Mouse (Mus musculus): ENCODE measurements around the gene Ift27. TPM values are rescaled to one million over a fixed set of nuclear protein-coding genes. Genes with fewer than 3 reads are reported as not detected.

Ift27 gene
- polyA plus RNA-seq (2012; rRNA removed): 30.2 and 35.4 TPM in 2 replicates

GRCm38 (mm10) chr15:78173972-78174886, at the start of gene Ift27:
TSS of gene Ift27 (minus strand) at chr15:78174107.
- peak; percentile 99 for DNase-seq (ENCODE audit: extremely low spot score in 1 of 2, low spot score in 1 of 2)

GRCm38 (mm10) chr15:78215269-78215668, 41.4 kb upstream of the Ift27 start:
- DNase-seq (ENCODE audit: extremely low spot score in 1 of 2, low spot score in 1 of 2): no peak

GRCm38 (mm10) chr15:78211367-78211766, 37.5 kb upstream of the Ift27 start:
- DNase-seq (ENCODE audit: extremely low spot score in 1 of 2, low spot score in 1 of 2): no peak

GRCm38 (mm10) chr15:78210203-78210602, 36.3 kb upstream of the Ift27 start:
- no peak for DNase-seq (ENCODE audit: extremely low spot score in 1 of 2, low spot score in 1 of 2)

GRCm38 (mm10) chr15:78206312-78206711, 32.4 kb upstream of the Ift27 start, which contains the start of gene Pvalb:
TSS of gene Pvalb (minus strand) at chr15:78206400.
- no peak for DNase-seq (ENCODE audit: extremely low spot score in 1 of 2, low spot score in 1 of 2)

- DNase-seq (ENCODE audit: extremely low spot score in 1 of 2, low spot score in 1 of 2): peak in 1 of 2 experiments; percentile 35
Observed at GRCm38 (mm10) chr15:78205192-78205591, 31.3 kb upstream of the Ift27 start.

GRCm38 (mm10) chr15:78204053-78204847, 30.3 kb upstream of the Ift27 start:
- DNase-seq (ENCODE audit: extremely low spot score in 1 of 2, low spot score in 1 of 2): peak in 1 of 2 experiments; percentile 59

- no peak for DNase-seq (ENCODE audit: extremely low spot score in 1 of 2, low spot score in 1 of 2)
Observed at GRCm38 (mm10) chr15:78195096-78195880, 21.4 kb upstream of the Ift27 start.

- no peak for DNase-seq (ENCODE audit: extremely low spot score in 1 of 2, low spot score in 1 of 2)
Observed at GRCm38 (mm10) chr15:78194320-78194719, 20.4 kb upstream of the Ift27 start.

GRCm38 (mm10) chr15:78189636-78190035, 15.7 kb upstream of the Ift27 start:
- DNase-seq (ENCODE audit: extremely low spot score in 1 of 2, low spot score in 1 of 2): no peak

- no peak for DNase-seq (ENCODE audit: extremely low spot score in 1 of 2, low spot score in 1 of 2)
Observed at GRCm38 (mm10) chr15:78188546-78188945, 14.6 kb upstream of the Ift27 start.

- DNase-seq (ENCODE audit: extremely low spot score in 1 of 2, low spot score in 1 of 2): no peak
Observed at GRCm38 (mm10) chr15:78186906-78187305, 13.0 kb upstream of the Ift27 start.

- DNase-seq (ENCODE audit: extremely low spot score in 1 of 2, low spot score in 1 of 2): no peak
Observed at GRCm38 (mm10) chr15:78185609-78186008, 11.7 kb upstream of the Ift27 start.

- peak in 1 of 2 experiments; percentile 51 for DNase-seq (ENCODE audit: extremely low spot score in 1 of 2, low spot score in 1 of 2)
Observed at GRCm38 (mm10) chr15:78184855-78185254, 10.9 kb upstream of the Ift27 start.

- peak in 1 of 2 experiments; percentile 56 for DNase-seq (ENCODE audit: extremely low spot score in 1 of 2, low spot score in 1 of 2)
Observed at GRCm38 (mm10) chr15:78181701-78182405, 7.9 kb upstream of the Ift27 start.

GRCm38 (mm10) chr15:78179775-78180174, 5.9 kb upstream of the Ift27 start:
- no peak for DNase-seq (ENCODE audit: extremely low spot score in 1 of 2, low spot score in 1 of 2)

GRCm38 (mm10) chr15:78178397-78178796, 4.5 kb upstream of the Ift27 start:
- peak in 1 of 2 experiments; percentile 91 for DNase-seq (ENCODE audit: extremely low spot score in 1 of 2, low spot score in 1 of 2)

- DNase-seq (ENCODE audit: extremely low spot score in 1 of 2, low spot score in 1 of 2): no peak
Observed at GRCm38 (mm10) chr15:78177257-78177656, 3.4 kb upstream of the Ift27 start.

GRCm38 (mm10) chr15:78174887-78175245, 959 bp upstream of the Ift27 start:
- no peak for DNase-seq (ENCODE audit: extremely low spot score in 1 of 2, low spot score in 1 of 2)

Data from frontal cortex, adult 2 months (tissue).